Mouse (Mus musculus): ENCODE measurements around the gene Dad1.

DNA sequence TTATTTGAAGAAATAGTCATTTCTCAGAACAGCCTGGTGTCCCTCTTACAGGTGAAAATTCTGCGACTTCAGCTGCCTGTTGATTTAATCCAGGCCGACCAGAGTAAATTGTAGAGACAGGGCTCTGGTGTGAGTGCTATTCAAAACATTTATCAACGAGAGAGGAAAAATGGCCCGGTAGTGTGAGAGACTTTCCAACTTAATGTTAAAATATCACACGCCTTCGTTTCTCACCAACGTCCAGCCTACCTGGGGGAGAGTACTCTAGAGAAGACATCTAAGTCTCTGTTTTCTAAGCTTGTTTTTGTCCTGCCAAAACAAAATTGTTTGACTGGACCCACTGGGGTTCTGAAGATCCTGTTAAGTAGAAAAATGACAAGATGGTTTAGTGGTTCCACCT lies 34.1 kb downstream of the Dad1 start:
- no peak for TF ChIP-seq POLR2A (IDR thresholded peaks at IDR 0.05; ENCODE audit: control insufficient read depth in 1 of 2, insufficient read depth in 1 of 2, low read depth in 1 of 2, low read length in 2 of 2, poor library complexity in 1 of 2)
- TF ChIP-seq NELFE (IDR thresholded peaks at IDR 0.05; ENCODE audit: low read depth, low read length) = no peak
- TF ChIP-seq MXI1 (IDR thresholded peaks at IDR 0.05; ENCODE audit: low read depth, low read length) = no peak
